Mouse (Mus musculus): Measurements from ENCODE around the gene Pf4. TPM values are rescaled to one million over a fixed set of nuclear protein-coding genes. Genes with fewer than 3 reads are reported as not detected.

Pf4 gene
- polyA plus RNA-seq (2012; rRNA removed), result 243 and 245 TPM in 2 replicates

GRCm38 (mm10) chr5:90771880-90772653, at the start of gene Pf4:
Gene Pf4, plus strand, starts transcription at chr5:90772435.

GRCm38 (mm10) chr5:90759077-90760065, 12.9 kb upstream of the Pf4 start, which contains the start of gene Cxcl5:
Gene Cxcl5, plus strand, starts transcription at chr5:90759360.

GRCm38 (mm10) chr5:90768218-90768617, 4.0 kb upstream of the Pf4 start, which contains the start of gene Ppbp:
Gene Ppbp, plus strand, starts transcription at chr5:90768518.

GRCm38 (mm10) chr5:90785659-90786588, 13.7 kb downstream of the Pf4 start, which contains the start of gene Cxcl3:
Gene Cxcl3, plus strand, starts transcription at chr5:90786103.

GRCm38 (mm10) chr5:90794195-90794625, 22.0 kb downstream of the Pf4 start, which contains the start of gene Cxcl15:
Gene Cxcl15, plus strand, starts transcription at chr5:90794534.

Other genes with a start within 250 kb of the Pf4 start
- 6.7 and 9.2 TPM in 2 replicates for gene 5830473C10Rik, start 211.3 kb upstream of the Pf4 start, polyA plus RNA-seq (2012; rRNA removed)
- 7.1 and 13.1 TPM in 2 replicates for gene Rassf6, start 131.8 kb upstream of the Pf4 start, polyA plus RNA-seq (2012; rRNA removed)
- gene Cxcl5, start 13.1 kb upstream of the Pf4 start, polyA plus RNA-seq (2012; rRNA removed), result 0.44 and 0.48 TPM in 2 replicates
- gene Ppbp, start 3.9 kb upstream of the Pf4 start, polyA plus RNA-seq (2012; rRNA removed), result 134 and 135 TPM in 2 replicates
- not detected in 2 replicates for gene Cxcl3, start 13.7 kb downstream of the Pf4 start, polyA plus RNA-seq (2012; rRNA removed)
- not detected in 2 replicates for gene Cxcl15, start 22.1 kb downstream of the Pf4 start, polyA plus RNA-seq (2012; rRNA removed)
- 2.3 and 4.3 TPM in 2 replicates for gene Cxcl1, start 118.8 kb downstream of the Pf4 start, polyA plus RNA-seq (2012; rRNA removed)
- 0.25 and 0.27 TPM in 2 replicates for gene Cxcl2, start 131.4 kb downstream of the Pf4 start, polyA plus RNA-seq (2012; rRNA removed)
- gene Mthfd2l, start 158.7 kb downstream of the Pf4 start, polyA plus RNA-seq (2012; rRNA removed), result 5.0 and 5.4 TPM in 2 replicates

Data from liver, embryonic 18 days (tissue).